Mouse (Mus musculus): ENCODE results near the gene Col24a1. TPM values are rescaled to one million over a fixed set of nuclear protein-coding genes. Genes with fewer than 3 reads are reported as not detected.

The Col24a1 gene
- polyA plus RNA-seq, 1 experiment from 2014 or later, result 2.4 TPM

- Histone ChIP-seq H3K9me3 (ENCODE audit: control insufficient read depth, low read length) (no peaks in the 10 kb centered on the region), H3K9ac (ENCODE audit: low read length) (no peak overlapping the region), H3K4me3 (ENCODE audit: low read length) (no peak overlapping the region), H3K27me3 (ENCODE audit: control insufficient read depth, insufficient read depth, low read depth, low read length) (no peaks in the 10 kb centered on the region), H3K27ac (ENCODE audit: low read length) (no peak overlapping the region), H3K4me2 (ENCODE audit: low read depth, low read length) (no peak overlapping the region), H3K4me1 (replicated peaks; ENCODE audit: control insufficient read depth, insufficient read depth, low read length) (no peaks in the 10 kb centered on the region), H3K36me3 (ENCODE audit: control insufficient read depth, insufficient read depth, low read length) (no peaks in the 10 kb centered on the region)
- ATAC-seq (ENCODE audit: low read depth), result no peak
Measured at GRCm38 (mm10) chr3:145386434-145386833, 94.2 kb downstream of the Col24a1 start.

GRCm38 (mm10) chr3:145390681-145391080, 98.4 kb downstream of the Col24a1 start:
- Histone ChIP-seq H3K4me2 (ENCODE audit: low read depth, low read length) (no peak overlapping the region), H3K36me3 (ENCODE audit: control insufficient read depth, insufficient read depth, low read length) (no peaks in the 10 kb centered on the region), H3K27ac (ENCODE audit: low read length) (no peak overlapping the region), H3K4me3 (ENCODE audit: low read length) (no peak overlapping the region), H3K9ac (ENCODE audit: low read length) (no peak overlapping the region), H3K9me3 (ENCODE audit: control insufficient read depth, low read length) (no peaks in the 10 kb centered on the region), H3K4me1 (replicated peaks; ENCODE audit: control insufficient read depth, insufficient read depth, low read length) (no peaks in the 10 kb centered on the region), H3K27me3 (ENCODE audit: control insufficient read depth, insufficient read depth, low read depth, low read length) (no peaks in the 10 kb centered on the region)
- no peak for ATAC-seq (ENCODE audit: low read depth)
- 66% methylated on average over 4 of the region's 4 CpGs for WGBS

DNA sequence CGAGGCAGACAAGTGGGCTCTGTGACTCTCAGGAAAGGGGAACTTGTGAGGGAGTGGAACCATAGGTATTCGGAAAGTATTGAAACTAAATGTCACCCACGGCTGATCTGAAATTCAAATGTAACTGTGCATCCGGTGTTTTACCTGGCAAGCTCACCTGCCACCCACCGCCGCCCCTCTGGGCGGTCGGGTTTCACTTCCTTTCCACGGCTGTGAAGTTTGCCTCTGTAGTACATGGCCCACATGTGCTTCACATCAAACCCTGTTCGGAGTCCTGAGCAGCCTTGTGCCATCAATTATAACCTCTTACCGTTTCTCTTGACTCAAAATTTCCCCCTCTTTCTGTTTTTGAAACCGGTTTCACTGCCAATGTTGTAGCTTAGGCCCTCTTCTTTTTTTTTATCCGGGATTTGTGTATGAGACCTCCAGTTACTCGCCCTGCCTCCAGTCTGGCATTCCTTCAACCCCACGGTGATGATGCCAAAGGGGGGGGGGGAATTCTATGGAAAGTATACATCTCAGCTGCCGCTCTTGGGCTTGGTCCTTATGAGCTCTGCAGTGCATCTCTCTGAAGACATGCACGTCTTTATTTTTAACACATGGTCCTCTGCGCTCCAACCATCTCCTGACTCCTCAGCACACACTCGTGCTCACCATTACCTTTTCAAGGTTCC, 99.9 kb downstream of the Col24a1 start:
- H3K9me3 ChIP-seq (ENCODE audit: control insufficient read depth, low read length), result no peaks in the 10 kb centered on the region
- no peak overlapping the region for H3K9ac ChIP-seq (ENCODE audit: low read length)
- H3K4me1 ChIP-seq (replicated peaks; ENCODE audit: control insufficient read depth, insufficient read depth, low read length), result peaks cover 2% of the 10 kb centered on the region; the same call in 1 of the 2 replicates
- no peak overlapping the region for H3K4me3 ChIP-seq (ENCODE audit: low read length)
- H3K36me3 ChIP-seq (ENCODE audit: control insufficient read depth, insufficient read depth, low read length), result no peaks in the 10 kb centered on the region
- peak; percentile 38; the same call in 1 of the 2 replicates for ATAC-seq (ENCODE audit: low read depth)
- no peak overlapping the region for H3K4me2 ChIP-seq (ENCODE audit: low read depth, low read length)
- no peak overlapping the region for H3K27ac ChIP-seq (ENCODE audit: low read length)
- no peaks in the 10 kb centered on the region for H3K27me3 ChIP-seq (ENCODE audit: control insufficient read depth, insufficient read depth, low read depth, low read length)
- 58% methylated on average over 19 of the region's 19 CpGs for WGBS

DNA sequence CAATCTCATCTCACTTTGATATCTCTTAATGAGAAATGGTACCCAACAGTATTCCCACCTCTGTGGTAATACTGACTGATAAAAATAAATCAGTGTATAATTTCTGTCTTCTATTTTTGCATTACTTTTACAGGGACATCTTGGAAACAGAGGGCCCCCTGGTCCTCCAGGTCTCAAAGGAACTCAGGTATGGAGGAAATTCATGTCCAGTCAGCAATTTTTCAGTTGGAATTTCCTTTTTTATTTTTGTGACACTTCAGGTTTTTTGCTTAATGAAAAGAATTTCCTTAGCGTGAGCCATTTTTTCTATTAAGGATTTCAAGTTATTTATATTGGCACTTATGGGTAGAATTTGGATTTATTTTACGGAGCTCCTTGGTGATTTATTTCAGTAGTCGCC, 106.9 kb downstream of the Col24a1 start:
- 83% methylated on average over 3 of the region's 3 CpGs for WGBS
- no peak for ATAC-seq (ENCODE audit: low read depth)
- no peaks in the 10 kb centered on the region for H3K27me3 ChIP-seq (ENCODE audit: control insufficient read depth, insufficient read depth, low read depth, low read length)
- peaks cover 2% of the 10 kb centered on the region; the same call in 1 of the 2 replicates for H3K4me1 ChIP-seq (replicated peaks; ENCODE audit: control insufficient read depth, insufficient read depth, low read length)
- no peak overlapping the region for H3K4me3 ChIP-seq (ENCODE audit: low read length)
- H3K9ac ChIP-seq (ENCODE audit: low read length), result no peak overlapping the region
- H3K4me2 ChIP-seq (ENCODE audit: low read depth, low read length), result no peak overlapping the region
- H3K9me3 ChIP-seq (ENCODE audit: control insufficient read depth, low read length), result no peaks in the 10 kb centered on the region
- no peak overlapping the region for H3K27ac ChIP-seq (ENCODE audit: low read length)
- H3K36me3 ChIP-seq (ENCODE audit: control insufficient read depth, insufficient read depth, low read length), result no peaks in the 10 kb centered on the region

GRCm38 (mm10) chr3:145402257-145402656, 110.0 kb downstream of the Col24a1 start:
- no peaks in the 10 kb centered on the region for H3K4me1 ChIP-seq (replicated peaks; ENCODE audit: control insufficient read depth, insufficient read depth, low read length)
- ATAC-seq (ENCODE audit: low read depth), result no peak
- no peak overlapping the region for H3K9ac ChIP-seq (ENCODE audit: low read length)
- no peak overlapping the region for H3K4me2 ChIP-seq (ENCODE audit: low read depth, low read length)
- no peak overlapping the region for H3K4me3 ChIP-seq (ENCODE audit: low read length)
- H3K27ac ChIP-seq (ENCODE audit: low read length), result no peak overlapping the region
- H3K9me3 ChIP-seq (ENCODE audit: control insufficient read depth, low read length), result no peaks in the 10 kb centered on the region
- no peaks in the 10 kb centered on the region for H3K27me3 ChIP-seq (ENCODE audit: control insufficient read depth, insufficient read depth, low read depth, low read length)
- 84% methylated on average over 10 of the region's 10 CpGs for WGBS
- no peaks in the 10 kb centered on the region for H3K36me3 ChIP-seq (ENCODE audit: control insufficient read depth, insufficient read depth, low read length)

- Histone ChIP-seq H3K4me2 (ENCODE audit: low read depth, low read length) (no peak overlapping the region), H3K9me3 (ENCODE audit: control insufficient read depth, low read length) (no peaks in the 10 kb centered on the region), H3K4me3 (ENCODE audit: low read length) (no peak overlapping the region), H3K9ac (ENCODE audit: low read length) (no peak overlapping the region), H3K27ac (ENCODE audit: low read length) (no peak overlapping the region), H3K27me3 (ENCODE audit: control insufficient read depth, insufficient read depth, low read depth, low read length) (no peaks in the 10 kb centered on the region), H3K36me3 (ENCODE audit: control insufficient read depth, insufficient read depth, low read length) (no peaks in the 10 kb centered on the region), H3K4me1 (replicated peaks; ENCODE audit: control insufficient read depth, insufficient read depth, low read length) (no peaks in the 10 kb centered on the region)
- 77% methylated on average over 6 of the region's 6 CpGs for WGBS
- ATAC-seq (ENCODE audit: low read depth), result no peak
Measured at GRCm38 (mm10) chr3:145402994-145403393, 110.7 kb downstream of the Col24a1 start.

DNA sequence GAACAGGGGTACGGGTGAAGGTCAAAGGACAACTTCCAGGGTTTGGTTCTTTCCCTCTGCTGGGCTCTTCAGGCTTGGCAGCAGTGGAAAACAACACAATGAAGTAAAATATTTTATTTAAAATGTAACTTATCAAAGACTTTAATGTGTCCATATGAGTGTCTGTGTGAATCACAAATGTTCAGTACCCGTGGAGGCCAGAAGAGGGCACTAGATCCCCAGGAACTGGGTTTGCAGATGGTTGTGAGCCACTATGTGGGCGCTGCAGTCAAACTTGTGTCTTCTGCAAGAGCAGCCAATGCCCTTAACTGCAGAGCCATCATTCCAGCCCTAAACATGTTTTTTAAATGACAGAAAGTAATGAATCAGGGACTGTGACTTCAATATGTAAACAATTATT, 115.8 kb downstream of the Col24a1 start:
- H3K9ac ChIP-seq (ENCODE audit: low read length), result no peak overlapping the region
- H3K4me1 ChIP-seq (replicated peaks; ENCODE audit: control insufficient read depth, insufficient read depth, low read length), result no peaks in the 10 kb centered on the region
- H3K27me3 ChIP-seq (ENCODE audit: control insufficient read depth, insufficient read depth, low read depth, low read length), result no peaks in the 10 kb centered on the region
- H3K4me2 ChIP-seq (ENCODE audit: low read depth, low read length), result no peak overlapping the region
- no peak overlapping the region for H3K27ac ChIP-seq (ENCODE audit: low read length)
- no peaks in the 10 kb centered on the region for H3K36me3 ChIP-seq (ENCODE audit: control insufficient read depth, insufficient read depth, low read length)
- WGBS, result 59% methylated on average over 3 of the region's 3 CpGs
- no peak for ATAC-seq (ENCODE audit: low read depth)
- H3K9me3 ChIP-seq (ENCODE audit: control insufficient read depth, low read length), result no peaks in the 10 kb centered on the region
- no peak overlapping the region for H3K4me3 ChIP-seq (ENCODE audit: low read length)

DNA sequence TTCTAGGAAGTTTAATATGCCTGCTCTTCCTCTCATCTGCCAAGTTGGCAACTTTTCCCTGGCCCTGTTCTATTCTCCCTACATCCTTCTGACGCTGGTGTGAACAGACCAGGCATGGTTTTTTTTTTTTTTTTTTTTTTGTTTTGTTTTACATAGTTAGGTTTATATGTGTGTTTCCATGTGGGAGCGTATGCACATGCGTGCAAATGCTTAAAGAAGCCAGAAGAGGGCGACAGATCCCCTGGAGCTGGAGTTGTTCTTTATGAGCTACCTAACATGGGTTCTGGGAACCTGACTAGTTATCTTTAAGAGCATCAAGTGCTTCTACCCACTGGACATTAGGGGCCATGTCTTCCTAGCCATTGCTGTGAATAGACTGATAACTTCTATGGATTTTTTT, 119.9 kb downstream of the Col24a1 start:
- Histone ChIP-seq H3K27me3 (ENCODE audit: control insufficient read depth, insufficient read depth, low read depth, low read length) (no peaks in the 10 kb centered on the region), H3K4me1 (replicated peaks; ENCODE audit: control insufficient read depth, insufficient read depth, low read length) (no peaks in the 10 kb centered on the region), H3K9ac (ENCODE audit: low read length) (no peak overlapping the region), H3K27ac (ENCODE audit: low read length) (no peak overlapping the region), H3K4me2 (ENCODE audit: low read depth, low read length) (no peak overlapping the region), H3K36me3 (ENCODE audit: control insufficient read depth, insufficient read depth, low read length) (no peaks in the 10 kb centered on the region), H3K9me3 (ENCODE audit: control insufficient read depth, low read length) (no peaks in the 10 kb centered on the region), H3K4me3 (ENCODE audit: low read length) (no peak overlapping the region)
- WGBS, result 32% methylated on average over 4 of the region's 4 CpGs
- ATAC-seq (ENCODE audit: low read depth), result no peak; the same call in 1 of the 2 replicates

- H3K9me3 ChIP-seq (ENCODE audit: control insufficient read depth, low read length), result no peaks in the 10 kb centered on the region
- H3K4me1 ChIP-seq (replicated peaks; ENCODE audit: control insufficient read depth, insufficient read depth, low read length), result no peaks in the 10 kb centered on the region
- H3K4me2 ChIP-seq (ENCODE audit: low read depth, low read length), result no peak overlapping the region
- H3K27ac ChIP-seq (ENCODE audit: low read length), result no peak overlapping the region
- H3K4me3 ChIP-seq (ENCODE audit: low read length), result no peak overlapping the region
- 84% methylated on average over 3 of the region's 3 CpGs for WGBS
- no peaks in the 10 kb centered on the region for H3K27me3 ChIP-seq (ENCODE audit: control insufficient read depth, insufficient read depth, low read depth, low read length)
- ATAC-seq (ENCODE audit: low read depth), result no peak
- H3K9ac ChIP-seq (ENCODE audit: low read length), result no peak overlapping the region
- H3K36me3 ChIP-seq (ENCODE audit: control insufficient read depth, insufficient read depth, low read length), result no peaks in the 10 kb centered on the region
Measured at GRCm38 (mm10) chr3:145414362-145414761, 122.1 kb downstream of the Col24a1 start.

DNA sequence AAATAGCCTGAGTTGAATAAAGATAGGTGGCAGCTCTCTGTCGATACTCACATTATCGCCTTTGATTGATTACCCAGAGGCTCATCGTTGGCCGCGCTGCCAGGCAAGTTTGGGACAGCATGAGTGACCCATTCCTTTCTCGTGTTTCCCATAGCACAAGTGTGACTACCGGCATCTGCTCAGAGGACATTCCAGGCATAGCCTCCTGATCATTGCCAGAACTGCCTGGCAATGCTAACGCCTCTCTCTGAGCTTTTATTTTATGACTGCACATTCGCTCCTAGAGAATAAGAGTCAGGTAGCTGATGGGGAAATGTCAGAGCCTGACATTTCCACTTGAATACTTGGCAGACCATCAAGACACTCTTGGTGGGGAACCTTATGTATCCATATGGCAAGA, 125.5 kb downstream of the Col24a1 start:
- ATAC-seq (ENCODE audit: low read depth), result no peak

More for the DNA sequence above, 125.5 kb downstream of the Col24a1 start:
- Histone ChIP-seq H3K27ac (ENCODE audit: low read length) (no peak overlapping the region), H3K4me2 (ENCODE audit: low read depth, low read length) (no peak overlapping the region), H3K9ac (ENCODE audit: low read length) (no peak overlapping the region), H3K4me3 (ENCODE audit: low read length) (no peak overlapping the region), H3K9me3 (ENCODE audit: control insufficient read depth, low read length) (no peaks in the 10 kb centered on the region), H3K27me3 (ENCODE audit: control insufficient read depth, insufficient read depth, low read depth, low read length) (no peaks in the 10 kb centered on the region), H3K36me3 (ENCODE audit: control insufficient read depth, insufficient read depth, low read length) (no peaks in the 10 kb centered on the region), H3K4me1 (replicated peaks; ENCODE audit: control insufficient read depth, insufficient read depth, low read length) (peaks cover 5% of the 10 kb centered on the region; the same call in 1 of the 2 replicates)
- 49% methylated on average over 9 of the region's 9 CpGs for WGBS

All from lung, embryonic 16.5 days (tissue).